Comparison of ENCODE assay signal across 8 mouse cellular contexts in genomic region chr8:106415182-106415971, GRCm38 (mm10). TPM values are rescaled to one million over a fixed set of nuclear protein-coding genes. Genes with fewer than 3 reads are reported as not detected.
DNase-seq lines count a peak whose midpoint lies in the region; ATAC-seq lines count a peak whose summit lies in the region.

TSS of gene Zfp90 (plus strand) at chr8:106415327.

- H3K4me1 ChIP-seq in hindbrain, embryonic 11.5 days (replicated peaks; ENCODE audit: control insufficient read depth, insufficient read depth, low read length) = no peaks in the 10 kb centered on the region

- H3K9me3 ChIP-seq in hindbrain, embryonic 11.5 days (ENCODE audit: control insufficient read depth, low read length) = no peaks in the 10 kb centered on the region

- peak within 1 kb of the TSS; percentile 76 for H3K4me3 ChIP-seq in hindbrain, embryonic 11.5 days (ENCODE audit: low read depth, low read length)

- H3K36me3 ChIP-seq in hindbrain, embryonic 11.5 days (ENCODE audit: control insufficient read depth, insufficient read depth, low read length) = peaks cover 16% of the 10 kb centered on the region

- no peaks in the 10 kb centered on the region for H3K27me3 ChIP-seq in hindbrain, embryonic 11.5 days (ENCODE audit: control insufficient read depth, insufficient read depth, low read length)

- 0% methylated on average over 46 of the region's 46 CpGs for whole genome bisulfite sequencing in hindbrain, embryonic 11.5 days

- peak within 1 kb of the TSS; percentile 93 for H3K27ac ChIP-seq in hindbrain, embryonic 11.5 days (ENCODE audit: low read depth, low read length)

- H3K4me2 ChIP-seq in hindbrain, embryonic 11.5 days (replicated peaks; ENCODE audit: low read depth, low read length) = peak within 1 kb of the TSS; percentile 45

- H3K9ac ChIP-seq in hindbrain, embryonic 11.5 days (ENCODE audit: low read depth, low read length) = peak within 1 kb of the TSS; percentile 92

- peak; percentile 83 for DNase-seq in MEL-GATA-1-ER (ENCODE audit: extremely low read depth, low read depth)
- DNase-seq in cerebellum, adult 8-10 months = peak; percentile 92
- peak; percentile 95 for DNase-seq in hindbrain, embryonic 11.5 days (ENCODE audit: low spot score)
- DNase-seq in layer of hippocampus, postnatal 10 days (ENCODE audit: low spot score in 2 of 2) = peak; percentile 94 to 96
- DNase-seq in lung, postnatal 10 days = peak; percentile 97
- DNase-seq in ovary, postnatal 36 days (ENCODE audit: low spot score) = peak; percentile 94
- DNase-seq in thymus, postnatal 25 days = peak; percentile 90

- peak; percentile 99 for ATAC-seq in frontal cortex, adult (ENCODE audit: low TSS enrichment)
- peak; percentile 98 for ATAC-seq in hindbrain, embryonic 11.5 days (ENCODE audit: low FRiP score)

RNA-seq across cellular contexts. Expression of gene Zfp90, which starts in this region (rescaled TPM):
- 31.4 and 34.1 TPM in 2 replicates for polyA plus RNA-seq in hindbrain, embryonic 11.5 days (2014; fragmentation: Nextera tagmentation; extraction: Ambion mirVana)
- total RNA-seq in layer of hippocampus, postnatal 10 days (2021) = 10 to 100 TPM; 20.2 to 21.5 TPM

Comparison
In these comparisons a context has a peak if more than half of its experiments do, and no peak if none do; other contexts are left out.
1. Peak in every context shown above with its lines: DNase-seq, ATAC-seq, H3K4me3 ChIP-seq and H3K27ac ChIP-seq.